Mouse (Mus musculus): ENCODE data around the gene Acacb. TPM values are rescaled to one million over a fixed set of nuclear protein-coding genes. Genes with fewer than 3 reads are reported as not detected.
A peak's percentile ranks its signal among the peaks of the same experiment; 100 is the strongest.

The Acacb gene
- total RNA-seq, 2 experiments from 2014 or later, result 1.3 TPM; not detected in 1

DNA sequence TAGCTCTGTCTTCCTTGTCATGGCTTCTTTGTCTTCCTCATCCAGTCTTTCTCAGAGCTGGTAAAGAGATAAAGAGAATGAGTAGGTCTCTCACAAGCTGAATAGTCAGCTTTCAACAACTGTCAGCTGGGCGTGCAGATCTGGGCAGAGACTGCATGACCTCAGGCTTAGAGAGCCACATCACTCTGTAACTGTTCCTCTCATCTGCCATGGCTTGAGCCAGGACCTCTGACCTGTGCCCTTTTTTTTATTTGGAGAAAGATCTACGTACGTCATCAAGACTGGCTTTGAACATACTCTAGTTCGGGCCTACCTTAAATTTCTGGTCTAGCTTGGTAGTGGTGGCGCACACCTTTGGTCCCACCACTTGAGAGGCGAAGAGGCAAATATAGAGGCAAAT, 13.5 kb upstream of the Acacb start:
- no peak for ATAC-seq (replicated peaks; ENCODE audit: low FRiP score, poor library complexity, severe bottlenecking)

DNA sequence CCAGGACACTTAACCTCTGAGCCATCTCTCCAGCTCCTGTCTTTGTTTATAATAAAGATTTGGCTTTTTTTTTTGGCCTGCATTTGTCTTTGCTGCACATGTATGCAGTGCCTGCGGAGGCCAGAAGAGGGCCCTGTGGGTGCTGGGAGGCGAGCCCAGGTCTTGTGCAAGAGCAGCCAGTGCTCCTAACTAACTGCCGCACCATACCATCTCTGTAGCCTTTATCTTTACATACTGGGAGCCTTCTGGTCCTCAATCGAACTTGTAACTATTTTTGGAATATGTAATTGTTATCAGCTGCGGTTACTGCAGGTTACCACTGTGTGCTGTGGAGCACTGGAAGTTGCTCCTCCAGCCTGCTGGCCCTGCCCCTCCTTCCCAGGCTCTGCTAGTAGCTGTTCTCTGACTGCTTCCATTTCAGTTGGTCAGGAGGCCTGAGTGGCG, 12.2 kb upstream of the Acacb start:
- peak; percentile 41; the same call in 1 of the 2 replicates for ATAC-seq (replicated peaks; ENCODE audit: low FRiP score, poor library complexity, severe bottlenecking)

DNA sequence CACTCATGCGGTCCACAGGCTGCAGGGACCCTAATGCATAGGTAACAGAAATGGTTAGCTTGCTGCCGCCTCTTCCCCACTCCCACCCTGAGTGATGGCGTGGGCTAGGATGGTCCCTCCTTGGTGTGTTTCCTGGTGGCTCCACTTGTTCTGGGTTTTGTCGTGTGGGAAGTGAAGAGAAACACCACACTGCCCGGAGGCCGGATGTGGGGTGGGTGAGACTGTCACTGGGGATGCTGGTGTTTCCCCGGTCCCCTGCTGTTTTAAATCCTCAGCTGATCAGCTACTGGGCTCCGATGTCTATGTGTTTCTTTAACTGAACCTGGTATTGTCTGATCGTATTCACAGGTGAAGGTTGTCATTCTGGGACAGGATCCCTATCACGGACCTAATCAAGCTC, 10.8 kb upstream of the Acacb start:
- ATAC-seq (replicated peaks; ENCODE audit: low FRiP score, poor library complexity, severe bottlenecking), result no peak

DNA sequence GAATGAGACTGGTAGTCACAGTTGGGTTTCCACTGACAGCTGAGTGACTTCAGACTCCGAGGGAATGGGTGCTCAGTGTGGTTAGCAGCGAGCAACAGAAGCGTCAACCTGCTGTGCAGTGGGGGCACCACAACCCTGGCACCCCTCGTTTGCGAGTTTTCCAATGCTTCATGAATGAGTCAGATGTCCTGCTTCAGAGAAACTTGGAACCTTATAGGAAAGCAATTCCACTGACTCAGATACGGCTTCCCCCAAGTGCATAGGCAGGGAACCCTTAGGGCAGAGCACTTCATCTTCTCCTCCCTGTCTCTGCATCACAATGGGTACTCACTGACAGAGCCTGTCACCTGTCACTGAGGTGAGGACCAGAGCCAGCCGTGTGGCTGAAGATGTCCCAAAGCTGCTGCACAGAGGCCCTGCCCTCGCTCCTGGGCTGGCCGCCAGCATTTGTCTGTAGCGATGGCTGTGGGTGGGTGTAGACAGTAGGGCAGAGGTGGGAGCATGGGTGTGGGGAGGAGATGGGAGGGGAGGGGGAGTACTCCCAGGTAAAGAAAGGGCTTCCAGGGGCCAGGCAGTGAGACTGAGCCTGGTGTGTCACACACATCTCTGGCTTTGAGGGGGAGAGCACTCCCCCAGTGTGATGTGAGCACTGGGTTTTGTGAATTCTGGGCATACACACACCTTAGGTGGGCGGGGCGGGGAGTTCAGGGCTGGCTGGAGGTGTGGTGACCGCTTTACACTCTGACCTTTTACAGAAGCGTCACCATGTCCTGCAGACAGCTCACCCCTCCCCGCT, 8.7 kb upstream of the Acacb start:
- no peak for ATAC-seq (replicated peaks; ENCODE audit: low FRiP score, poor library complexity, severe bottlenecking)

DNA sequence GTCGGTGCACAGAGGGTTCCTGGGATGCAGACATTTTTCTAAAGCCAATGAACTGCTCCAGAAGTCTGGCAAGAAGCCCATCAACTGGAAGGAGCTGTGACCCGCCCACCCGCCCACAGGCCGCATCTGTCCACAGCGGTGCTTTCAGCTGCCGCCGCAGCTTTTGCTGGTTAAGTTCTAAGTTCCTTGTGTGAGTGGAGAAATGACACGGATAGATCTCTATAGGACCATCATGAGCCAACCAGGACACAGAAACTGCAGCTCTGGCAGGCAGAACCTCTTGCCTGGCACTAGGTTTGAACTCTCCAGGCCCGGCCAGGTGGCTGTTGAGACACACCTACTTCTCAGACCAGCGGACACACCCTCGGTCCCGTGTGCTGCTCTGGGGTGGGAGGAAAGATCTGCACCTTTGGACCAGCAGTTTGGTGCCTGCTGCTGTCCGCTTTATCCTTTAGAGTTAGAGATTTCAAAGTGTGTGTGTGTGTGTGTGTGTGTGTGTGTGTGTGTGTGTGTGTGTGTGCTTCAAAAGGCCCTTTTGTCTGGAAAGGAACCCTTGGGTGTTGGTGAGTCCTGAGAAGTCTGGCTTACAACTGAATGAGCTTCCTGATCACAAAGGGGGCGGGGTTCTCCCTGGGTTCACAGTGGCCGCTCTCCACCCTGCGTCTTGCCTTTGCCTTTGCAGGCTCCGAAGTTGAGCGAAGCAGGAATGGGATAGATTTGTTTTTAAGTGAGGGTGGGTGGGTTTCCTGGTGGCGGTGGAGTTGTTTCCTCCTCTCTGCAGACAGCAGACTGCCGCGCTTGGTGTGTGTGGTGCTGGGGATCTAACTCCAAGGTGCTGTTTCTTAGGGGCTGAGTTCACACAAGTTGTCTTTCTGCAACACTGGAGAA, 7.8 kb upstream of the Acacb start:
- ATAC-seq (replicated peaks; ENCODE audit: low FRiP score, poor library complexity, severe bottlenecking), result no peak

DNA sequence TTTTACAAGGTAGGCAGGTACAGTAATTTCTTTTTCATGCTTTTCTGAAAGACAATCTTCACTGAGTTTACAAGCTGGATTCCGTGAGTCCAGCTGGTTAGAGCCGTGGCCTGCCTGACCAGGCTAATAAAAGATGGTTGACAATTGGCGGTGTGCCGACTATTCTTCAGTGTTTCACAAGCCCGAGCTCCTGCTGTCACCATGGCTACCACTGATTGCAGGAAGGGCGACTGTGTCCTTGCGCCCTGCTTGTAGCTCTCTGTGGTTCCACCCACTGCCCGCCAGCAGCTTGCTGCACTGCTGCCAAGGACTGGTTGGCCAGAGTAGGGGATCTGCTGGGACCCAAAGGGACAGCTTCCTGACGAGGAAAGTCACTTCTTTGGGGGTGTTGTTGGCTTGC, 7.2 kb upstream of the Acacb start:
- ATAC-seq (replicated peaks; ENCODE audit: low FRiP score, poor library complexity, severe bottlenecking), result no peak

DNA sequence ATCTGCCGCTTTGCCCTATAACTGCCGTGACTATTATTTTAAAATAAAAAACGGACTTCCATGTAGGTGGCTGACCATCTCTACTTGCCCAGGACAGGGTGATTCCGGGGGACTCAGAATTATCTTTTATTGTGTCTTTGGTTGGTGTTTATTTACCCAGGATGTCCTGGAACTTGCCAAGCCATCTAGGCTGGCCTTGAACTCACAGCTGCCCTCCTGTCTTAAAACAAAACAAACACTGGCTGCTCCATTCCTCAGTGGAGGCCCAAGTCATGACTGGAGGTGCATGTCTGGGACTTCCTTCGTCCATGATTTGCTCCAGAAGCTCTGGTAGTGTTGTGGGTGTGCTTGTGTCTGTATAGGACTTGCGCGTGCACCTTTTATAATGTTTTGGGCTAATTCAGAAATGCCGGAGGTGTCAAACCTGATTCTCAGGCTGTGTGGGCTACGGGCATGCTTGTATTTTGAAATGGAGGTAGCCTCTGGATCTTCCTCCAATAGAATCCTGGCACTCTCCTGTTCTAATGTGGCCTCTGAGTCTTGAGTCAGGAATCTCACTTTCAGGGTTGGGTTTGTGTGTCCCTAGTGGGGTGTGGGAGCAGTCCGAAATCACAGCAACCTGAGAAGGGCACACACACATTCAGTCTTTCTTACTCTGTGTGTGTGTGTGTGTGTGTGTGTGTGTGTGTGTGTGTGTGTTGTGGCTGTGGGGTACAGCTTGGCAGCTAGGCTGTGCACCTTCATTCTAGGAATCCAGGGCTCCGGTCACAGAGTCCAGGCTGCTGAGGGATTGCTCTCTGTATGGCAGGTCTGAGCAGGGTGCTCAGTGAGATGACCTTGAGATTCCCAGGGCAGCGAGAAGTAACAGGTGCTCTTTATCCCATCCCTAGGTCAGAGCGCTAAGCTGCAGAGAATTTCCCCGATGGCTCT, 973 bp downstream of the Acacb start:
- no peak for ATAC-seq (replicated peaks; ENCODE audit: low FRiP score, poor library complexity, severe bottlenecking)

DNA sequence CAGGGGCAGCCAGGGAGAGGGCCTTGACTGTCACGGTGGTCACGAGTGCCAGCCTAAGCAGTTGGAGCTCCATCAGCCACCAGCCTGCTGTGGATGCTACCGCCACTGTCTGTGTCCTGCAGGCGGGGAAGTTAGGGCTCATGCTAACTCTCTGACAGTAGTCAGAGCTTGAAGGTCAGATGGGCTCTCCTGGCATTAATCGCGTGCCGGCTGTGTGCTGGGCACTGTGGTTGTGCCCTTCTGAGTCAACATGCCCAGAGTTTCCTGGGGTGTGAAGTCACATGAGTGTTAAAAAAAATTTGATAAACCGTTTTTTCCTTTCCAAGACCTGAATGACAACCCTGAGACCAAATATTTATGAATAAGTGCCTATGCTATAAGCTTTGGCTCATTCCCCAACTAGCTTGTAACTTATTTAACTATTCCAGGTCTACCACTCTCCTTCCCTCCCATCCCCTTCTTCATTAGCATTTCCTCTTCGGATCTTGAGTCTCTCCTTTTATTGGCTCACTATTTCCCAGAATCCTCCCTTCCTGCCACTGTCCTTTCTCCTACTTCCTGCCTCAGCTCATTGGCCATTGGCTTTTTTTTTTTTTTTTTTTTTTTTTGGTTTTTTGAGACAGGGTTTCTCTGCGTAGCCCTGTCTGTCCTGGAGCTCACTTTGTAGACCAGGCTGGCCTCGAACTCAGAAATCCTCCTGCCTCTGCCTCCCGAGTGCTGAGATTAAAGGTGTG, 6.2 kb downstream of the Acacb start:
- ATAC-seq (replicated peaks; ENCODE audit: low FRiP score, poor library complexity, severe bottlenecking), result no peak

DNA sequence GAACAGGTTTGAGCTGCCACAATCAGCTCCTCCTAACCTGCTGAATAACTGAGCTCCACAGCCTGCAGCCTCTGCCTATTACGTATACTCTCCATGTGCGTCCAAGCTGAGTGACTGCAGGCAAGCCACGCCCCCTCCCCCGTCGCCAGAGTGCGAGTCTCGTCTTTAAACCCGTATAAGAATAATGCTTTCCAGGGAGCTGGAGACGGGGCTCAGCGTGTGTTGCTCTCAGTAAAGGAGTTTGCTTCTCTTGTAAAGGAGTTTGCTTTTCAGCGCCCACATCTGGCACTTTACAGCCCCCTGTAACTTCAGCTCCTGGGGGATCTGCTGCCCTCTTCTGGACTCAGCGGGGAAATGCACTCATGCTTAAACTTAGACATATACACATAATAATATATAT, 7.2 kb downstream of the Acacb start:
- ATAC-seq (replicated peaks; ENCODE audit: low FRiP score, poor library complexity, severe bottlenecking), result no peak

DNA sequence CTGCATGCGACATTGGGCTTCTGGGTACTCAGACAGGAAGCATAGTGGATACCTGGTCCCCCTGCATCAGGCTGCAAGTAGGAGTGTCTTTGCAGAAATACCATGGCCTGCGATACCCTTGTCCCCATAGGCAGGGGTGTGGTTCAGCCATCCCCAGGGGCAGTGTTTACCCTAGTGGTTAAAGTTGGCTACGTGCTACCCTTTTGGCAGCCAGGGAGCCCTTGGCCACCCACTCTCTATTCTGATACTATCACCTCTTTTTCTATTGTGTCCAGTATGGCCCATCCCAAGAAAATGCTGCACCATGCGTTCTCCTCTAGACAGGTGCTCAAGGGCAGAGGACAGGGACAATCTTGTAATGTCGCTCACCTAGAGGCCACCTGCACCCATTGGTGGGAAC, 8.4 kb downstream of the Acacb start:
- ATAC-seq (replicated peaks; ENCODE audit: low FRiP score, poor library complexity, severe bottlenecking), result no peak

DNA sequence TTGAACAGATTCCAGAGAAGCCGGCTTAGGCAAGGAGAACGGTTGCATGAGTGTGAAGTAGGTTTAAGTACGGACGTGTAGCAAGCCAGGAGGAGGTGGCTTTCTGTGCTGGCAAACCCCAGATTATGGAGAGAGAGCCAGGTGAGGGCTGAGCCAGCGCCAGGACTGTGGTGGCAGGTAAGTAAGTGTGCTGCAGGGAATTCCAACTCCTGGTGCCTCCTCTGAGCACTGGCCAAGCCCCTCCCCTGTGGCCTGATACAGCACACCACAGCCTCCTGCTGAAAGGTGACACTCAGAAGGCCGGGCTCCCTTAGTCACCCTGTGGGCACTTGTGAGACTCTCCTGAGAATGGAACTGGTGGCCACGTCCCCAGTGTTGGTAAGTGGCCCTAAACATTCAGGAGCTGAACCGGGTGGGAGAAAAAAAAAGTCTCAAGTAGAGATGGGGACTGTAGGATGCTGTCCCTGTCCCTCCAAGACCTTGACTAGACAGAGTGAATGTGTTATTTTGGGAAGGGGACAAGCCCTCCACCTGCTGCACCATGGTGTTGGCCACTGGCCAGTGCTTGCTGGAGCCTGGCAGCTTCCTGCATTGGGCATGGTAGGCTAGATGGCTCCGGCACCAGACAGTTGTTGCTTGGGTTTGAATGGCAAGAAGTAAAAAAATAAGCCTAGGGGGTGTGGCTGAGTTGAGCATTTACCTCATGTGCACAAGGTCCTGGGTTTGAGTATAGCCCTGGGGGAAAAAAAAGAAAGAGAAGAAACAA, 9.0 kb downstream of the Acacb start:
- ATAC-seq (replicated peaks; ENCODE audit: low FRiP score, poor library complexity, severe bottlenecking), result no peak

DNA sequence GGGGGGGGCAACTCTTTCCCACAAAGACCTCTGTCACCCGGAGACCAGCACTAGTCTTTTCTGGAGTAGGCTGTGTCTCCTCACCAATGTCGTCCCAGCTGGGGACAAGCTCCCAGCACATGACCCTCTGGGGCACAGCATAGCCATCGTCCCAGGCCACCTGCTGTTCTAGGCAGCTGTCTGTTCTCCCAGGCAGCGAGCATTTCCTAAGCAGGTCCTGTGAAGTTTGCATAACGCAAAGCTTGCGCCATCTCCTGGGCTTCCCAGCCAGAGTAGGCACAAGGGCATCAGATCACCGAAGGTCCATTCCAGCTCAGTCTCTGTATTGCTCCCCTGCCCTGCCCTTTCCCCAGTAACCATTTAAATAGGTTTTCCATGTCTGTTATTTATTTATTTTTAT, 10.9 kb downstream of the Acacb start:
- no peak for ATAC-seq (replicated peaks; ENCODE audit: low FRiP score, poor library complexity, severe bottlenecking)

DNA sequence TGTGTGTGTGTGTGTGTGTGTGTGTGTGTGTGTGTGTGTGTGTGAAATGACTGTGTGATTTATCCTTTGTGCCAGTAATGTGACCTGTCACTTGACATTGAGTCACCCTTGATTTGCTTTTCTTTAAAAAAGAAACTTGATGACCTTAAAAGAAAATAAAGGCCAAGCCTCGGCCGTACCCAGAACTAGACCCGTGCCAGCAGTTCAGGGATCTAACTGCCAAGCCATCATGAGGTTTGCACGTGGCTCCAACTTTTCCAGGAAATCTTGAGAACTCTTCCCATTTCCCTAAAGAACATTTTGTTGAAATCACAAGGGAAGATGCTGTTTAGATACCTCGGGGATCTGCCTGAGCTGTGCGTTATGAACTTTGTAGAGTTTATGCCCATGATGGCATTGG, 15.1 kb downstream of the Acacb start:
- ATAC-seq (replicated peaks; ENCODE audit: low FRiP score, poor library complexity, severe bottlenecking), result no peak

DNA sequence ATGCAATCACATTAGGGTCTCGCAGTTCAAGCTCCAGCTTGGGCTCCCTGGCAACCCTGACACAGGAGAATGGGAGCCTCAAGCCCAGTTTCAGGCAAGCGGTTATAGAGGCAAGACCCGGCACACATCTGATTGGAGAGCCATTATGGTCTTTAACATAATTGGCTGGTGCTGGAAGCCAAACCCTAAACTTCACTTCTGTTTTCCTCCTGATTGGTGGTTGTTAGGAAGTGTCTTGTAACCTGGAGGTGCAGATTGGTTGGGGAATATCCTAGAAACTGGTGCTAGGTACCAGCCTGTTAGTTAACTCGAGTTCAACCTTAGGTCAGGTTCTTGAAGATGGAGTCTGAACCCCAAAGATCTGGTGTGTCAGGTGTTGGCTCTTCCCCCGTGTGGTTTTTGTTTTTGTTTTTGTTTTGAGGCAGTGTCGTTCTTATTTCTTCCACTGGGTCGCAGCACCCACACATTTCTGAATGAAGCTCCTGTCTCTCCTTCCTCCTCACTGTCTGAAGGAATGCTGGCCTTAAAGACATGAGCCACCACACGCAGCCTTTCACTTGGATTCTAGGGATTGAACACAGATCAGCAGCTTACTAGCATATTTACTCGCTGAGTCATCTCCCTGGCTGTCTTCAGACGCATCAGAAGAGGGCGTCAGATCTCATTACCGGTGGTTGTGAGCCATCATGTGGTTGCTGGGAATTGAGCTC, 15.9 kb downstream of the Acacb start:
- no peak for ATAC-seq (replicated peaks; ENCODE audit: low FRiP score, poor library complexity, severe bottlenecking)

DNA sequence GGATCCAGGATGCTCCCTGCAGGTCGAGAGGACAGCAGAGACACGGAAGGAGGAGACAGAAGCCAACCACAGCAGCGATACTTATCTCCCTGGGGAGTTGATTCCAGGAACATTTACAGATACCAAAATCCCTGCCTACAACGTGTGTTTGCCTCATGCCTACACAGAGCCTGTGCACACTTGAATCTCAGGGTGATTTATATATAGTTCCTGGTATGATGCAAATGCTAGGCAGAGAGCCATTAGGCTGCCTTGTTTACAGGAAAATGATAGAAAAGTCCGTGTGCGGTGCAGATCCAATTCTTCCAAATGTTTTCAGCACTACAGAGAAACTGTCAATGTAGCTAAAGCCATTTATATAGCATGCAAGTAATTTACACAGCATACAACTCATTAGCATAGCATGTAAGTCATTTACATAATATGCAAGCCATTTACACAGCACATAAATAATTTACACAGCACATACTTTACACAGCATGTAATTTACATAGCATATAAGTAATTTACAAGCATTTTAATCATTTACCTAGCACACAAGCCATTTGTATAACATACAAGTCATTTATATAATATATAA, 16.9 kb downstream of the Acacb start:
- ATAC-seq (replicated peaks; ENCODE audit: low FRiP score, poor library complexity, severe bottlenecking), result no peak

DNA sequence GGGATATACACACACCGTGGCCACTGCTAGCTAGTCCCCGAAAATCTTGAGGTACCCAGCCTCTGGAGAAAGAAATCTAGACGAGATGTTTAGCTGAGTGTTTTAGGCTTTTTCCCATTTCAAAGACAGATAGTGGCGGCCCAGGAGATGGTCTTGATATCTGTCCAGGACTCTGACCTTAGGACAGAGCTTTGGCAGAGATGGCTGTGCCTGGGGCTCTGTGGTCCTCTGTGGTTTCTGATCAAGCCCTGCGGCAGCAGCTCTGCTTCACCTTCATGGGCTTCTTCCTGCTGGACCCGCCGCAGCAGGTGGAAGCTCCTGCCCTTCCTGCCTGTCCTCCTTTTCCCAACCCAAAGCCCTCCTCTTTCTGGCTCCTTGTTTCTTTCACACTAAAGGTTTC, 24.0 kb downstream of the Acacb start:
- ATAC-seq (replicated peaks; ENCODE audit: low FRiP score, poor library complexity, severe bottlenecking), result no peak

DNA sequence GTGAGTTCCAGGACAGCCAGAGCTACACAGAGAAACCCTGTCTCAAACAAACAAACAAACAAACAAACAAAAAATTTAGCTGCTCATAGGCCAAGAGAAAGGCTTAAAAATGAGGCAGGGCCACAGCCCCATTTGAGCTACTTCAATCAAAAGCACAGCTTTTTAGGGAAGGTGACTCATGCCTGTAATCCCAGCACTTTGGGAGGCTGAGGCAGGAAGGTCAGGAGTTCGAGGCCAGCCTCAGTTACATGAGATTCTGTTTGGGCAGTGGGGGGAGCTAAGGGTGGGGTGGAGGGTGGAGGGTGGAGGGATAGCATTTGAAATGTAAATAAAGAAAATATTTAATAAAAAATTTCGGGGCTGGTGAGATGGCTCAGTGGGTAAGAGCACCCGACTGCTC, 26.6 kb downstream of the Acacb start:
- no peak for ATAC-seq (replicated peaks; ENCODE audit: low FRiP score, poor library complexity, severe bottlenecking)

DNA sequence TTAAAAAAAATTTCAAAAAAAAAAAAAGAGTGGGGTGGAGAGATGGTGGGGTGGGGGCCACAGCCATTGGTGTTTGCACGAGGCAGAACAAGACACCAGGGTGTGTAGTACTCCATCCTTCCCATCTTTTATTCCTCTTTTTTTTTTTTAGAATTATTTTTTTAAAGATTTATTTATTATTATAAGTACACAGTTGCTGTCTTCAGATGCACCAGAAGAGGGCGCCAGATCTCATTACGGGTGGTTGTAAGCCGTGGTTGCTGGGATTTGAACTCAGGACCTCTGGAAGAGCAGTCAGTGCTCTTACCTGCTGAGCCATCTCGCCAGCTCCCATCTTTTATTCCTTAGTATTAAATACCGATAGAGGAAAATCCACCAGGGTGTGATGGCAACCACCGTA, 27.1 kb downstream of the Acacb start:
- ATAC-seq (replicated peaks; ENCODE audit: low FRiP score, poor library complexity, severe bottlenecking), result no peak
